Mouse (Mus musculus) heart, postnatal 25 days (tissue): ENCODE measurements around the gene Hadha. TPM values are rescaled to one million over a fixed set of nuclear protein-coding genes. Genes with fewer than 3 reads are reported as not detected.

Experiments used
- DNase-seq: peaks from one replicate; pipeline ENCODE4 v3.0.0; 2022; ENCODE audit warnings: low spot score
- intact Hi-C: fragments of 180-260 bp; cut with DNase I; formaldehyde crosslinking; loops from one replicate; pipeline ENCODE4 v1.15.1; 2025
- total RNA-seq, 2 experiments: library from RNA; stranded (reverse); gene quantifications; 2 replicates each; pipeline ENCODE4 v1.2.3; 2021

The Hadha gene
- total RNA-seq, 2 experiments from 2014 or later, result 1,064 to 1,096 TPM

DNA sequence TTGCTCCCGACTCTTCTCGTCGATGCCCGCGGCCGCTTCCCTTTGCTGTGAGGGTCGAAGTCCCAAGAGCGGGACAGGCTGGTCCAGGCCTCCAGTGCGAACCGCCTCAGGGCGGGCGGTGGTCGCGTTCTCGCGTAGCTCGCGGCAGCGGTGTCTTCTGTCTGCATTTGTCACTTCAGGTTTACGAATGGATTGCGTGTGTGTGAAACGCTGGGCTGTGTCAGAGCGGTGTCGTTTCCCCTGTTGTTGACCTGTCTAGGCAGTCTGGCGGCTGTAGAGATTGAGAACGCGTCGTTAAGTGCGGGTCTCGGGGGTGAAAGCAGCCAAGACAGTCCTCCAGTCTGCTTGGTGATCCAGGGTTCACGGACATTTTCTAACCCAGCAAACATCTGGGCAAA is 432 bp upstream of the Hadha start:
- DNase-seq, result no peak
- intact Hi-C loops, result no loop called here

DNA sequence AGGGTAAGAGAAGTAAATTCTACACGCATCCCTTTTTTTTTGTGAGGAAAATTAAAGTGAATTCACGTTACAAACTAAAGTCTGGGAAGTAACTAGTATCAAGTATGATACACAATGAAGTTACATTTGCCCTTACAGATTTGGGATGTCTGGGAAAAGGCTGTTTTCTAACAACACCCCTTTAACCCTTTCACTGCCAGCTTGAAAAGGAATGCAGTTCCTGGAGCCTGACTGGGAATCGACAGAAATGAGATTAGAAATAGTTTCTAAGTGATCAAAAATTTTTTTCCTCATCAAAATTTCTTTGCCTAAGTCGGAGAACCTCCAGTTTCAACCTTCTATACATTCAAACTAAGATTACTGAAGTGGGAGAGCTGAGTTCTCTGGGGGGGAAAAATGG is 949 bp downstream of the Hadha start:
- no peak for DNase-seq
- intact Hi-C loops, result no loop called here

DNA sequence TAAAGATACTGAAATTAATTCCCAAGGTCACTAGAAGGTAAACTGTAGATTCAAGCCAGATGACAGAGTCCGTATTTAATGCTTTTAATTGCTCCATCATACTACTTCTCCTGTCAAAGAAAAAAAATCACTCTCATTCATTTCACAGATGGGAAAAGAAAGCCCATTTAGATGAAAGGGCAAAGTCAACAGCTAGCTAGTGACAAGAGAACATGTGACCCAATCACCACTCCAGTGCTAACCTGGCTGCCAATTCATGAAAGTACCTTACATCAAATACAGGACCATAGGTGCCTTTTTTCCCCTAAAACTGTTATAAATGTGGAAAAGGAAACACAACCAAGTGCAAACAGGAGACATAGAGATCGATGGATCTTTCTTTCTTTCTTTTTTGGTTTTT is 1.7 kb downstream of the Hadha start:
- no peak for DNase-seq
- intact Hi-C loops, result no loop called here

DNA sequence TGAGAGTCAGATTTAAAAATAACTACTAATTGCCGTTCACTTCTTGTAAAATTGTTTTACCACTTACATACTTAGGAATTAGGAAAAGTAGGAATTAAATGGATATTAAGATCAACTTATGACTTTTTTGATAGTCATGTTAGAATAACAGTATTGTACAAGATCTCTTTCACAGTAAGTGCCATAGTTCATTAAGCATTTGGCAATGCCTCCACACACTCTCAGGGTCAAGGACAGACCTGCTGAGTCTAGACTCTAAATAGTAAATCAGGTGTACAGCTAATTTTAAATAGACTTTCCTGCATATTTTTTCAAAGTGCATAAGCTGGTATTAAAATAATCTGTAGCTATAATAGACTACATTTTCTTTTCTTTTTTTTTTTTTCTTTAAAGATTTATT is 2.5 kb downstream of the Hadha start:
- DNase-seq, result no peak
- intact Hi-C loops, result no loop called here

DNA sequence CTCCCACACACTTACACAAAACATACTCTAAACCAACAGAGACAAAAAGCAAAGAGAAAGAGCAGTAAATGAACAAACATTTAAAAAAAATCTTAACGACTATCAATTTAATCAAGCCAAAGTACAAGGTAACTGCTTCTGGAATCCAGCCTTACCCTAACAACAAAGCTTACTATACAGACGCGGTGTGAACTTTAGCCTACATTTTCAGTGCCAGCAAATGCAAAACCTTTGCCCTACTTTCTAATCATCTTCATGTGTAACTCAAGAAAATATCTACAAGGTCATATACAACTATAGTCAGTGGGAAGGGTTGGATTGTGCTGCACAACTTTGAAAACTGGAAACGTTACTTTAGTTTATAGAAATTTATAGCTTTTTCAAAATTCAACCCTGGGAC is 3.0 kb downstream of the Hadha start:
- no peak for DNase-seq
- intact Hi-C loops, result no loop called here

DNA sequence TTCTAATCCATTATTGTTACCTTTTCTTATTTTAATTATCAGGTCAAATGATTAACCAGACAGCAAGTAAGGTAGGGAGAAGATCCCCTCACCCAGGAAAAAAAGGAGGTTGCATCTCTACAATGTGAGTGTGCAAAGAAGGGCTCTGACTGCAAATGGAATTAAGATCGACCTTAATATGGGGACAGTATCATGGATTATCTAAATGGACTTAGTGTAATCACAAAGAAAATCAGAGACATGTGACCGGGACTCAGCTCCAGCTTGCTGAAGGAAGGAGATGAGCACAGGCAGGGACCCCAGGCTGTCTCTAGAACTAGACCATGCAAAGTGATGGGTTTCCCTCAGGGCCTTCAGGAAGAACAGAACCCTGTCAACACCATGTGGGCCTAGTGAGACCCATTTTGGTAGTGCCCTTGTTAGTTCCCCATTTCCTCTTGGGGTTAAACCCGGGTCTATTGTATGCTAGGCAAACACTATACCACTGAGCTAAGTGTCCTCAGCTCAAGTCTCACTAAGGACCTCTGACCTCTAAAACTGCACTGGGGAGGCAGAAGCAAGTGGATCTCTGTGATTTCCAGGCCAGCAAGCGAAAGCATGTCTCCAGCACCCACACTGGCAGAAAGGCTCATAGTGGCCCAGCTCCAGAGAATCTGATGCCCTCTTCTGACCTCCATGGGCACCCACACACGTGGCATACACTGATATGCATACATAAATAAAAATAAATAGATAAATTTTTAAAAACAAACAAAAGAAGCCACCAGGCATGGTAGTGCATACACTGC is 6.6 kb downstream of the Hadha start:
- intact Hi-C loops, result no loop called here
- no peak for DNase-seq

DNA sequence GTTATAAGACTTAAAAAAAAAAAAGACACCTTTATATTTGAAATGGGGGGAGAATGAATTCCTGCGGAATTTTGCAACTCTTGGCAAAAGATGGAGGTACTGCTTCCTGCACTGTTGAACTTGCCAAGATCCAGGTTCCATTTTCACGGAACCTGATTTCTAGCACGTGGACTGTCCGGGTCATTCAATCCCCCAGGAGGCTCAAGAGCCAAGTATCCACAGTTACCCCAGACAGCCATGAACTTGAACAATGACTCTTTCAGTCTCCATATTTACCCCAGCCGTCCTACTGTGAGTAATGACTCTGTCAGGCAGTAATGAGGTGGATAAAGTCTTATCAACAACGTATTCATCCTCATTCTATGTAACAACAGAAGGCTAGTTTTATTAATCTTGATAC is 8.4 kb downstream of the Hadha start:
- intact Hi-C loops, result no loop called here

DNA sequence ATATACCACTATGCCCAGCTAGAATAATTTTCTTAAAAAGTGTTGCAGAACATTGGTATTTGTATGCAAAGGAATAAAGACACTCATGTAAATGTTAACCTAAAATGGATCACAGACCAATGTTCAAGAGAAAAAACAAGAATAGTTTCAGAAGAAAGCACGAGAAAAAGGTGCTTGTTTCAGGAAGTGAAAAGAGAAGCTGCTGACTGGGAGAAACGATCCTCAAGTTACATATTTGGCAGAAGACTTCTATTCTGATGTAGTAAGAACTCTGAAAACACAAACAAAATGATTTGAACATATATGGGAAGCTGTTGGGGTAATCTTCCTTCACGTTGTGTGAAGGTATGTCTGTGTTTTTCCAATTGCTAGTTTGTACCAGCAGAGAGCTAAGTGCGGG is 16.8 kb downstream of the Hadha start:
- intact Hi-C loops, result no loop called here
- no peak for DNase-seq

More for the DNA sequence above, 8.4 kb downstream of the Hadha start:
- DNase-seq, result no peak

DNA sequence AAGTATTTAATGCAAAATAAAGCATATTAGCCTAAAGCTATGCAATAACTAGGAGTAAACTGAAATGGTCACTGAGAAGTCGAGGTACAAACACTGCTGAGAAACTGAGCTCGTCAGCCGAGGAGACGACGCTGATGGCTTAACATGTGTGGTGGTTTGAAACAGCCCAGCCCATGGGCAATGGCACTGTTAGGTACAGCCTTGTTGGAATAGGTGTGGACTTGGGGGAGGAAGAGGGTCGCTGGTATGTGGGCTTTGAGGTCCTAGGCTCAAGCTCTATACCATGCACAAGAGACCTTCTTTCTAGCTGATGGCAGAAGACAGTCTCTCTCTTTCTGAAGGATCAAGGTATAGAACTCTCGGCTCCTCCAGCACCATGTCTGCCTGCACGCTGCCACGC is 17.7 kb downstream of the Hadha start:
- intact Hi-C loops, result no loop called here
- DNase-seq, result no peak

DNA sequence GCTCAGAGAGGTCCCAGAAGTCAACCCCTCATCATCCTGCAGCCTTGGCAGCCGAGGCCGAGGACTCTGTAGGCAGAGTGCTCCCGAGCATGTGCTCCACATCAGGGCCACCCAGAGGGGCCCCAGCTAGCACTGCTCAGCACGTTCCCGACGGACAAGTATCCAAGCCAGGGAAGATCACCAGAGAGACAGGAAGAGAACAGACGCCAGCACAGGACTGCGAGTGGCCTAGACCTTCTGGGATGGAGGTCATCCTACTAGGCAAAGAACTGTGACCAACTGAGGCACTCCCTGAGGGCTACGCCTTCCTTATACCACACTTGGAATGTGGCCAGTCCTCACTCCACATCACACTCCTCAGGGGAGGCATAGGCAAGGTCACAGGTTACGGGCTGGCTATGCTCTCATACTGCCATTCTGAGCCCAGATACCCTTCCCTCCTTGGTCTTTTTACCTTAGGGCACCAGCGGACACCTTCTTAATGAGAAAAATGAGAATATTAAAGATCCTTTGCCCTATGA is 19.2 kb downstream of the Hadha start:
- intact Hi-C loops, result no loop called here
- DNase-seq, result no peak

DNA sequence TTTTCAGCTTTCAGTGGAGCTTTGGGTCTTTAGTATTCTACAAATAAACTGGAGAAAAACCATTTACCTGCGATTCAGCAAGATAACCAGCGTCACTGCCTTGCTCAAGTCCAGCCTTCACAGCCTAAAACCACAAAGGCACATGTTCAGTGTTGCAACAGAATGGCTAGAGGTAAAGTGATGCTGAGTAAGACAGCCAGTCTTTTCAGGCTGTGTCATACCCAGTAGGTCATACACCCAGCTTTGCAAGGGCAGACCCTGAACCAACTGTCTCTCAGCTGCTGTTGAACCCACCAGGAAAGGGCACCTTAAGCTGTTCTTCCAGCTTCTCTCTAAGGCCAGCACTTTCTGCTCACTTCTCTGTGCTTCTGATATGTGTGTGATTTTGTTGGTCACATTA is 22.8 kb downstream of the Hadha start:
- no peak for DNase-seq
- intact Hi-C loops, result no loop called here

DNA sequence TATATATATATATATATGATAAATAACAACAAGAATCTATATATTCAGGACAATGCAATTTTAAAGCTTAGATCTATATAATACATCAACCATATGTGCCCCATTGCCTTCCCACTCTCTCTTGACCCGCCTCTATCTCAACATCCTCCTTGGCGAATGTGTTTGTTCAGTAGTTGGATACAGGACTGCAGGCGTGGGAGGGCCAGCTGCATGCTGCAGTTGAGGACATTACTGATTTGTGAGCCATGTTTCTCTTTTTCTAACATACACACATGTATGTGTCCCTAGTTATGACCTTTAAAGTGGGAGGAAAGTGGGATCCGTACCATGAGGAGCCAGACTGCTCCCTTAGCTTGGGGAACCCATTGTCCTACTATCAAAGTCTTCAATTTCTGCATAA is 23.7 kb downstream of the Hadha start:
- DNase-seq, result no peak
- intact Hi-C loops, result no loop called here

DNA sequence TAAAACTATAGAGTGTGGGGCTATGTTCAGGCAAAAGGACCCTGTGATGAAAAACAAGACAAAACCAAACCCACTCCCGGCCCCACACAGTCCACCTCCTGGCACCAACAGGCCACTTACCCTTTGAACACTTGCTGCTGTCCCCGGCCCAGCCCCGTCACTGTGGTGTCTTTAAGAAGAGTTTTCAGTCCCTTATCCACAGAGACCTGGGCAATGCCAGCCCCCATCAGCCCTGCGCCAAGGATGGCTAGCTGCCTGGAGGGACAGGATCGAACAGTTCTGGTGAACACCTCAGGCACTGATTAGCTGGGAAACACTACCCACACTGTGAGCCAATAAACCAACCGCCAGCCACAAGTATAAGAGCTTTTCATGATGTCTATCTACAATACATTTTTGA is 26.3 kb downstream of the Hadha start:
- intact Hi-C loops, result loop anchor here (5.0 kb wide), 2 partner anchors 44 to 64 kb away; no protein-coding TSS in a partner anchor
- no peak for DNase-seq

DNA sequence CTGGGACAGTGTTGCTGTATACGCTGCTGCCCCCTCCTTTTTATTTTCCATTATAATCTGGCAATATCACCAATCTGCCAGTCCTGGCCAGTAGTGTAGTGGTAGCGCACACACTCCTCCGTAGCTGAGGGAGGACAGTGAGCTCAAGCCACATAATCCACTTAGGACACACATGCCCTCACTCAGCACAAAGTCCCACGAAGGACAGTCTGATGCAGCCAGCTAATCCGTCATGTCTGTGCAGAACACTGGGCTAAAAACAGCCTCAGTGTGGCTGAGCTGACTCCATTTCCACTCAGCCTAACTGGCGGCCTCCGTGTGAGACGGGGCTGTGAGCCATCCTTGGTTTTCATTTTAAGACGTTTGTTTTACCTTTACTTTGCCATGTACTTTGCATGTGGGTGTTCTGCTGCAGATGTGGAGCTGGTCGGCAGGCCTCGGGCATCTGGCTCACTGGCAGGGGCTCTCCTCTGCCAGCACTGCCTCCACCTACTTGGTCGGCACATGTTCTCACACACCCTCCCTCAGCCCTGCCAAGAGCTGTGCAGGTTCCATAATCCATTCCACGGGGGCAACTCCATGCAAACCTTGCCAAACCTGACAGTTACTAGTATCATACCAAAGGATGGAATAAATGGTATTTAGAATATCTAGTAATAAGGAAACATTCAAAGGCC is 26.9 kb downstream of the Hadha start:
- no peak for DNase-seq
- intact Hi-C loops, result loop anchor here (5.0 kb wide), 2 partner anchors 44 to 64 kb away; no protein-coding TSS in a partner anchor

DNA sequence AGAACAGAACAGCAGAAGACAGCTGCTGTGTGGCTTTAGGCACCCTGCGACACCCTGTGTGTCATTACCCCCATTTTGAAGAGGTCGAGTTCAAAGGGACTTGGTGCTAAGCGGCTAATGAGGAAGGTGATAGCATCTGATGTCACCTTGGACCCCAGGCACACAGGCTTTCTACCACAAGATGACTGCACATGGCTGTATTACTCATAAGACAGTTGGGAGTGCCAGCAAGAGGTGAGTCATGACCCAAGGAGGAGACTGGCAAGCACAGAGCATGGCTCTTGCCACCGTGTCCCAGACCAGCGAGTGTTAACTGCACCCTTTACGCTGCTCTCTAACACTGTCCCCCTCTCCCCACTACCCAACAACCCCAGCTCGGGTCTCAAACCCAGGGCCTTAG is 28.2 kb downstream of the Hadha start:
- DNase-seq, result no peak
- intact Hi-C loops, result loop anchor here (5.0 kb wide), 2 partner anchors 46 to 66 kb away; no protein-coding TSS in a partner anchor

DNA sequence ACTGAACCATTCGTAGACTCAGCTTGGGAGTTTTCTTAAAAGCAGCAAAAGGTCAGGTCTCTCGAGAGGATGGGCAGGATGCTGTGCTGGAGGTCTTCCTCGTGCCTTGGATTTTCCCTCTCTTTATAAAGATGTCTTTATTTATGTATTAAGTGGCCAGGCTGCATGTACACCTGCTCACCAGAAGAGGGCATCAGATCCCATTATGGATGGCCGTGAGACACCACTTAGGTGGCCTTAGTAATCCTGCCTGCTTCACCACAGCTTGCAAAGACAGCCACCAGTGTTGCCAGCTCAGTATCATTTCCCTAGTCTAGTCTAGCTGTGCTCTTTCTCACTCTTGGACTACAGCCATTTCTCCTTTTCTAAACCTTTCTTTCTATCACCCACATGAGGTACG is 29.4 kb downstream of the Hadha start:
- no peak for DNase-seq

DNA sequence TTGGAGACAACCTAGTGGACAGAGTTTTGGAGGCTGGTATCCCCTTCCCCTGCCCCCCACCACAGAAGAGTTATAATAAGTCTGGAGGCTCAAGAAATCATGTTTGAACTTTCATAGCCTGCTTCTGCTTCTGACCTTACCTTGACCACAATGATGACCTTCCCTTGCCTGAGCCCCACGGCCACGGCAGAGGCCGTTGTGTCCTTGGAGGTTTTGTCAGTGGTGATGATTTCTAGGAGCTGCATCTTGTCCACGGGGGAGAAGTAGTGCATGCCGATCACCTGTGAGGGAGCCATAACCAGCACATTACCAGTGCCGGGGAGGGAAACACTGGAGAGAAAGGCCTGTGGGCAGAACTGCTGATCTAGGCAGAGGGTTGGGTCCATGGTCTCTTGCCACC is 32.5 kb downstream of the Hadha start:
- intact Hi-C loops, result no loop called here

More for the DNA sequence above, 29.4 kb downstream of the Hadha start:
- intact Hi-C loops, result loop anchor here (5.0 kb wide), 2 partner anchors 47 to 67 kb away; no protein-coding TSS in a partner anchor

DNA sequence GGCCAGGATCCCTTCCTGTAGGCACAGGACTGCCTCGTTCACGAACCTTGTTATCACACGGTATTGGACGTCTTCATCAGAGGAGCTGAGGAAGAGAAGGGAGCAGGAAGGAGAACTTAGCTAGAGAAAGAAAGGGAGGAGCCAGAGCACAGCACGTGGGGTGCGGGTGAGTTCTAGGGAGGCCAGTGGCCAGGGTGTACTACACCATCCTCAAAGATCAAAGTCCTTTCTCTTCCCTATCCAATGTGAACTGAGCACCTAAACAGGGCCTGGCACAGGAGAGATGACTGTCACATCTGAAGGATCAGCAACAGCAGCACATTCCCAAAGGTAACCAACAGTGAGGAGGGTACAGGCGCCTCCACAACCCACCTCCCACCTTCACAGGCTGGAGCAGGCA is 34.9 kb downstream of the Hadha start:
- no peak for DNase-seq
- intact Hi-C loops, result no loop called here

More for the DNA sequence above, 32.5 kb downstream of the Hadha start:
- no peak for DNase-seq

DNA sequence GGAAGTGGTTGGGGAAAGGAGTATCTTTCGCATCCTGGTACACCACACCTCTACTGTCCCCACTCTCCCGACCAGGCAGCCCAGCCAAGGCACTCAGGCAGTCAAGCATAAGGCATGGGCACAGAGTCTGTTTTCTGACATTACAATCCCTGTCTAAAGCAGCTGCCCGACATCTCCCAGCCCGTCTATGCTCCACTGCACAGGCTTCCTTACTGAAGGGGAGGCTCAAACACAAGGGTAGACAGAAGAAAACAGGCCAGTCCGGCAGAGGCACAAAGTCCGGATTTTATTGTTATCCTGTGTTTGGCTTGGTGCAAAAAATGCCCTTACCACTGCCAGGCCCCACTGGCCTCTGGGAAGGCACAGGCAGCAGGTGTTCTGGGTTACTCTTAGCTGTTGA is 35.8 kb downstream of the Hadha start:
- DNase-seq, result no peak
- intact Hi-C loops, result no loop called here

DNA sequence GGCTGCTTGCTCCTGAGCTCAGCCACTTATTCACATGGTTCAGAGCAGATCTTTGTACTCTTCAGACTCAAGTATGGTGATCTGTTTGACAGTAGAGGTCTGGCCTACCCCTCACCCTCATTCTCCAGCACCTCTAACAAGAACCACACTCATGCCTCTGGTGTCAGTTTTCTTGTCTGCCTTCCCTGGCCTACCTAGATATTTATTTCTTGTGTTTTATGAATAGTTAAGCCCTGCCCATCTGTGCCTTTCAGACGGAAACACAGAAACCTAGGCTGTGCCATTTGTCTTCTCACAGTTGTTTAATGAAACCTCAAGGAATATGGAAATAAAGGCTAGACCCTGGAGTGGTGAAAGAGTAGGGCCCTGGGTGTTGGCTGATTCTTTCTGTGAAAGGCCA is 36.9 kb downstream of the Hadha start:
- intact Hi-C loops, result no loop called here
- DNase-seq, result no peak

DNA sequence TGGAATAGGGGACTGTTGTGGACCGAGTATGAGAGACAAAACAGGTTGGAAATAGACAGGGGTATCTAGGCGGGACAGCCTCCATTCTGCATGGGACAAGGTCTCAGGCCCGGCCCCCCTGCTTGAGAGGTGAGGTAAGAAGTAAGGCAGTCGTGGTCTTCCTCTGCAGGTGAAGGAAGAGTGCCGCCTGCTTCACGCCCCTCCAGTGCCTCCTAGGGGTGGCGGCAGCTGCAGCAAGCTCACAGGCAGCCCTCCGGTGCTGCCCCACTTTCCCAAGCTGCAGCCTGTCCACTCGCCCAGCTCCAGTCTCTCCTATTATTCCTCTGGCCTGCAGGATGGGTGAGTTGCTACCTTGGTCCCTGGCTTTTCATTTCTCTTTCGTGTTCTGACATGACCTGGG is 39.2 kb downstream of the Hadha start:
- no peak for DNase-seq
- intact Hi-C loops, result no loop called here
